Mouse (Mus musculus) heart, adult 2 months (tissue): Measurements from ENCODE around the gene Ndufa7.

ENCODE experiments used
- CTCF ChIP-seq: fragments of 200-600 bp; IDR thresholded peaks from 2 replicates; pipeline ENCODE4 v1.8.1; 2022; ENCODE audit warnings: antibody characterized with exemption, mild to moderate bottlenecking, moderate library complexity
- EP300 ChIP-seq: fragments of 200-500 bp; IDR thresholded peaks from 2 replicates; pipeline ENCODE4 v1.6.1; 2011; ENCODE audit warnings: low read depth, low read length, control low read depth; ENCODE audit not compliant: insufficient read depth

DNA sequence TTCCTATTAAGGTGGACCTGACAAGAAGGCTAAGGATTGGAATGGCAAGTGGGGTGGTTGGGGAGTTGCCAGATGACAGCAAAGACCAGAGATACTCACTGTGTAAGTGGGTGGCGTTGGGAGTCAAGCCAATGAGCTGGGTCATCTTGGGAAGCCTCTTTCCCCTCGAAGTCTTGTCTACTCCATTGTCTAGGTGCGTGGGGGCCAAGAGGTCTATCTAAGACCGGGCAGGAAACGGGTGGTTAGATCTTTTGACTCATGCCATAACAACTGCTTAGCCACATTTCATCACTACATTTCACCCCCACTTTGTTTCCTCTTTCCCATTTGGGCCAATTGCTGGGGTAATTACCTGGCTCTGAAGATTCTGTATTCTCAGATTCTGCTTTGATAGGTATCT is 43.9 kb upstream of the Ndufa7 start:
- TF ChIP-seq EP300, result no peak
- no peak for TF ChIP-seq CTCF
